Mouse (Mus musculus) thymus, postnatal 14 days (tissue): ENCODE results near the gene Rbfox1.

Experiments
- DNase-seq: peaks from one replicate; pipeline ENCODE4 v3.0.0; 2021

Rbfox1 gene

DNA sequence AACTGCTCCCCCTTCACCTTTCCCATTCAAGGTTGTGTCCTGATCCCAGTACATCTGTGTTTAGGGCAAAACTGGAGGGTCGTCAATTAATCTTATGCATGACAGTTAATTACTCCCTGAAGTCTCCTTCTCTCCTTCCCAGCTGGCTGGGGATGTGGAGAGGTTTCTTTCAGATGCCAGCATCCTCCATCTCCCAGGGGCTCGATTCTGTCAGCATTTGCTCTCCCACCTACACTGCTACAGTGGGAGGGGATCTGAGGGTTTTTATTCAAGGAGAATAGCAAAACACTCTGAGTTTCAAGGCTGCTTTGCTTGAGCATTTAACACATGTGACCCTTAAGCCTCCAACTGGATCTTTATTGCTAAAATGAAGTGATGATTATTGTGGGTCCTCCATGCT lies 496.4 kb downstream of the Rbfox1 start:
- DNase-seq = no peak

DNA sequence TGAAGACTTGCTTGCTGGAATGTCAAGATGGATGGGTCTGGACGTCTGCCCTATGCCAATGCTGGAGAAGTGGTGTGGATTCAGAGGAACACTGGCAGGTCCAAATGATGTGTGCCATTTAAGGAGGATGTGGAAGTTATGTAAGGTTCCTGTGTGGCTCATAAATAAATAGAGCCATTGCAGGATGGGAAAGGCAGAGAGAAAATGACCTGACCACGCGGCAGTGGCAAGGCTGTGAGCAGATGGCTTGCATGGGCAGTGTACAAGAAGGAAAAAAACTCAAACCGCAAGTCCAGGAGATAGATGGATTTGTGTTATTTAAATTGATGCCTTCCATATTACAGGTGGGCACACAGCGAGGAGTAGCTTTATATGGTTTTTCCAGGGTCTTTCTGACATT lies 497.6 kb downstream of the Rbfox1 start:
- no peak for DNase-seq

DNA sequence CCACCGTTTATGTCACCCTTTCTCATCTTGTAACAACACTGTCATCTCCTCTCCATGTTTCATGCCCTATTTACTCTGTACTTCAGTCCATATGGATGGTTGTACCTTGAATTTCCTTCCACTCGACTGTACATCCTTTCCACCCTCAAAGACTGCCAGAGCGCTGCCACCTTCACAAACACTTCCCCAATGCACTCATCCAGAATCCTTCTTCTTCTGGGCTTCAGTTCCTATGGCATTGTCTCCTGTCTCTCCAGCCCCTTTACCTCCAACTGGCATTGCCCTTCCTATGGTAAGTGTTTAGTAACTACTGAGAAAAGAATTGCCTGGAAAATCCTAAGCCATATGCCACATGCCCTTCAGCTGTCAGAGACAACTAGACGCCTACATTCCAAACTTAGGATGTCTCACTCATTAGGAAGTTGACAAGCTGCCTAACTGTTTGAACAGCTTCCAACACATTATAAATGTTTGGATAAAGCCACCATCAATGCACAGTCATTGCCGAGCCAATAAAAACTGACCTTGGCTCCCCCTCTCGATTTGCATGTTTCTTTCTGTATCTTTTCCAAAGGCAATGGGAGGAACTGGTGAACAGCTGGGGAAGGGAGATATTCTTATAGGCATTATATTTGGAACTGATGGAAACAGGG lies 505.2 kb downstream of the Rbfox1 start:
- DNase-seq = no peak

DNA sequence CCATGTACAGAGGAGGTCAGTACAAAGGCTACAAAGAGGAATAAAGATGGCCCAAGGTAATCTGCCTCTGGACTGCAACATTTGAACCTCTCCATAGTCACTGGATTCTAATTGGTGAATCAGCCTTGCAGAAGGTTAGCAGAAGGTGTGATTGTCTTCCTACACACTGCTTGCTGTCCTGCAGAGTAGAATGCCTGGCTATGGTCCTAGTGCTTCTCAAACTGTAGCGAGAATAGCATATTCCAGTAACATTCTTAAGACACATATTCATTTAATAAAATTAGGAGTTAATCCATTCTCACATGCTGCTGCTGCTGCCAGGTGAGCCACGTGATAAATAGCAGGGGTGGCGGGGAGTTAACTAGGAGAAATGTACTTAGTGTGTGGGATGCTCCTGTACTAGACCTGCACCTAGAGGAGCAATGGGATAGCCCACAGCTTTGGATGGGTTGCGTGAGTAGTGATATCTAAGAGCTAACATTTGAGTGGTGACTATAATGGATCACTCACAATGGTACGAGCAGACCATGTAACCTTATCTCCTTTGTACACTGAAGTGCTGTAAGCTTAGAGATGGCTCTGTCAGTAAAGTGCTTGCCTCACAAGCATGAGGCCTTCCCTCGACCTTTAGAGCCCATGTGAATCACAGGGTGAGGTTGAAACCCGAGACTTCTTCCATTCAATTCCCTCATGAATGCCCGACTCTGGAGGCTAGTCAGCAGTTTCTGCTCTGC lies 511.7 kb downstream of the Rbfox1 start:
- no peak for DNase-seq

DNA sequence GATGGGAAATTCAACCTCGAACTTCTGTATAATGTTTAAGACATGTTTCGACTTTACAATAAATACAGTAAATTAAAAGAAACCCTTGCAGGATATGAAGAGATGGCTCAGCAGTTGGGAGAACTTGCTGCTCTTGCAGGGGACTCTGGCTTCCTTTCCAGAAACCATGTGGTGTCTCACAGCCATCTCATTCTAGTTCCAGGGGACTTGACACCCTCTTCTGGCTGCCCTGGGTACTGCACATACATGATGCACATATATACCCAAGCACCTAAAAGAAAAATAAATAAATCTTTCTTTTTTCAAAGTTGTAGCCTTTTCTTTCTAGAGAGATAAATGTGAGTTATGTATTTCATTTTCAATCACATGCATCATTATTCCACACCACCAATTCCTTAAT lies 512.5 kb downstream of the Rbfox1 start:
- DNase-seq = no peak

DNA sequence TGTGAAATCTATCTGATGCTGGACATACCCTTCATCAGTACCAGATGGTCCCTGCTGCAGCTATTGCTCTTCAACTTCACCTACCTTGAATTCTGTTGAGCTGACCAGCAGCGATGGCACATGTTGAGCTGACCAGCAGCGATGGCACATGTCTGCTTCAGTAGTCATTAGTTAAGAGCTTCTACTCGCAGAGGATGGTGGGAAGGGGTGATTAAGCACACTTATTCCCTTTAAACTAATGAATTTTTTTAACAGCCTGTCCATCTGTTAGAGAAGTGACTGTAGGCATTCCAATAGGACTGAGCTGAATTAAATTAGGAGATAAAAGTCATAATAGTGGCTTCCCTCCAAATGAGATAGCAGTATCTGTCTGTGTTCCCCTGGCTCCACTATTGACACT lies 517.7 kb downstream of the Rbfox1 start:
- DNase-seq = no peak

DNA sequence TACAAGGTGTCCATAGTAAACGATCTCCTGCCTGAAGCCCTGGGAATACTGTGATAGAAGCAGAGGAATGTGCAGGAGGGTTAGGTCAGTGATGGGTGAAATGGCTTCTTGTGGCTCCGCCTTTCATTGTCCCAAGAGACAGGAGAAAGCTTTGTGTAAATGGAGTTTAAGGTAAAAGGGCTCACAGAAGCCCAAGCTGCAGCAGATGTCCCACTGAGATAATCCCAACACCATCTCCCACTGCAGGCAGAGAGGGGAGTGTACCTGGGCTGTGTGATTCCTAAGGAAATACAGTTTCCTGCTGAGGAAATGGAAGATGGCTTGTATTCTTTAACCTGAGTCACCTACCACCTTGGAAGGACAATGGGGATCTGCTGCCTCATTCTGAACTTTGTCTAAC lies 529.7 kb downstream of the Rbfox1 start:
- no peak for DNase-seq

DNA sequence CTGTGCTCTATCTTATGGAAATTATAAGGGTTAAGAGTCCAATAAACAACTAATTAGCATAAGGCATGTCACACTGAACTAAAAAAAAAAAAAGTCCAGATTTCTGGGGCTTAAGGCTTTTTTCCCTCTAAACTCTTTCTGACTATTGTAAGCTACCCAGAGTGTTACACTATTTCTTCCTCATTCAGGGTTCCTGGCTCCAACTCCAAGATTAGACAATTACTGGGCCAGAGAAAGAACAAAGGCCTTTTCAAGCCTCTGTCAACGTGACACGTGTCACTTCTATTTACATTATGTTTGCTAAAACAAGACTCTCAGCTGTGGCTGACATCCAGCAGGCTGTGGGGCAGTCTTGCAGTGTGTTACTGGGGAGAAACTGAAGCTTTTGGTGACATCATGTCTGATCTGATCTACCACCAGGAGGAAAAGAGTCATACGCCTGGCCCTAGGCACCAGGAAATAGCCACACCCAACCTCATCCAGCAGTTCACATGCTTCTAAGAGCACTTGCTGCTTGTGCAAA lies 536.5 kb downstream of the Rbfox1 start:
- DNase-seq = no peak

DNA sequence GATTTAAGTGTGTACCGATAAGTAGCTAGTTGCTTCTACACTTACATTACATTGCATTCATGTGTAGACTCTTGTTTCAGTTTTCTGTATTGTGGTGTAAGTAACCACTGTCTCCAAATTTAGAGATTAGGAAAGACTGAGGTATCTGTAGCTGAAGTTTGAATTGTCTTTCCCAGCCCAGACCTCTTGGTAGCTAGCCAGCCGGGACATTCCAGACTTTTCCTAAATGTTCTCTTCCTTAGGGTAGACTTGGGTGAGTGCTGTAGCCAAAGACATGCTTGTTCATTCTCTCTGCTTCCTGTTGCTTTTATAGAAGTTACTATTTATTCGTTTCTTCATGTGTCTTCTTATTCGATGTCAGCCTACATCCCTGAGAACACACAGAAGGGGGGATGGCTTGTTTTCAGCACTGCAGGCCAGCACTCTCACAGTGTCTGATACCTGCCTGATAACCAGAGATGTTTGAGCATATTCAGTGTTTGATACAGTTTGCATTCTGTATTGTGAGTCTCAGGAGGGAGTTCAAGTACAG lies 538.8 kb downstream of the Rbfox1 start:
- no peak for DNase-seq

DNA sequence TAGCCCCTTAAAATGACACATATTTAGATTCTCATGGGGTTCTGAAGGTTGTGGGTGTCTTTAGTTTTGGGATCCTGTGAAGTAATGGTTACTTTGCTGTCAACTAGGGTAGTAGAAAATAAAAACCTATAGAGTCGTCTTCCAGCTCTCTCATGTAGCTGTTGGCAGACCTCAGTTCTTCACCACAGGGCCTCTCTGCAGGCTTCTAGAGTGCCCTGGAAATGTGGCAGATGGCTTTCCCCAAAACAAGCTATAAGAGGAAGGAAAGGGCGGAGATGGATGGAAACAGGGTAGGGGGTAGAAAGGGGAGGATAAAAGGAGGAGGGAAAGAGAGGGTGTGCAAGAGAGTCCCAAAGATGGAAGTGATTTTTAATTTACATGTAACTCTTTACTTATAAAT lies 539.6 kb downstream of the Rbfox1 start:
- no peak for DNase-seq

DNA sequence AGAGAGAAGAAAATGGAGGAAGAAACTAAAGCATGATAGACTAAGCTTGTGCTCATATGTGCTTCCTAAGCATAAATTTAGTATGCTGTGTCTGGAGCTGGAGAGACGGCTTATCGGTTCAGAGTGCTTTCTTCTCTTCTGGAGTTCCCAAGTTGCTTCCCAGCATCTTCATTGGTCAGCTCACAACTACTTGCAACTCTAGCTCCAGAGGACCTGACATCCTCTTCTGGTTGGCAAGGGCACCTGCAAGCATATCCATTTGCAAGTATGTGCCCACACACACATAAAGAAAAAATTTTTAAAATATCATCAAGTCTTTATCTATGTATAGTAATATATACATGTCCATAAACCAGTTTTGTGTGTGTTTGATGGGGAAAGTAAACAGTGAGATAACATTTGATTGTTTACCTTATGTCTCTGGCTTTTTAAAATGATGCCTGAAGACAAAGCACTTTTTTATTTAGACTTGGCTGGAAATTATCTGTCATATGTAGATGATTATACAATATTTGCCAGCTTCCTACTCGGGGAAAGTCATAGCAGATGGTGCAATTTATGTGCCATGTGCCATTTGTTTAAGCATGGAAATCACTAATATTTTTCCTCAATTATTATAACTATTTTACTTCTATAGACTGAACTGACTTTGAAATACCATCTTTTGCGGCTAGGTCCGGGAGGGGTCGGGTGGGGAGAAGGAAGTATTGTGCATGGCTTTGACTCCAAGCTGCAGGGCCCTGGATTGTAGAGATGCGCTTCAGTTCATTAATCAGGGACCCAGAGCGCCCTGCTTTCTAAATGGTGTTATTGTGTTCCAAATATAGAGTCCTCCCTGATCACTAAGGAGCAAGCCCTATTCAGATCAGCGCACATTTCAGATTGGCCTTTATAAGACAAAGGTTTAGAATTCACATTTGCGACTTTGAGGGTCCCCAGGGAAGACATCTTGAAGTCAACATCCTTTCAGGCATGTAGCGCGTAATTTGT lies 542.4 kb downstream of the Rbfox1 start:
- no peak for DNase-seq

DNA sequence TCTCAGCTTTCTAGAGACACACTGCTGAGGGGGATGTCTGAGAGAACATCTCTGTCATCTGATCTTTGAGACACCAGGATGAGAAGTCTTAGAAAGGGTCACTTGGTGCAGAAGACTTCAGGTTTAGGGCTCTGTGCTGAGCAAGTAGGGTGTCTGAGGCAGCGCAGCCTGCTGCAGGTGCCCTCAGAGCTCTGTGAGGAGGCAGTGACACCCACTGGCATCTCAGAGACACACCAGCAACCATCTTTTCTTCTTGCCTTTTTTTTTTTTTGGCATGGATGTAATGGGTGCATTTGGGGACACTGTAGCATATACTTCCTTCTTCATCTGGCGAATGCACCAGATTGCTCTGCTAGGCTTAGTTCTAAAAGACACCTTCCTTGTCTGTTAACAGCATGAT lies 545.8 kb downstream of the Rbfox1 start:
- no peak for DNase-seq

DNA sequence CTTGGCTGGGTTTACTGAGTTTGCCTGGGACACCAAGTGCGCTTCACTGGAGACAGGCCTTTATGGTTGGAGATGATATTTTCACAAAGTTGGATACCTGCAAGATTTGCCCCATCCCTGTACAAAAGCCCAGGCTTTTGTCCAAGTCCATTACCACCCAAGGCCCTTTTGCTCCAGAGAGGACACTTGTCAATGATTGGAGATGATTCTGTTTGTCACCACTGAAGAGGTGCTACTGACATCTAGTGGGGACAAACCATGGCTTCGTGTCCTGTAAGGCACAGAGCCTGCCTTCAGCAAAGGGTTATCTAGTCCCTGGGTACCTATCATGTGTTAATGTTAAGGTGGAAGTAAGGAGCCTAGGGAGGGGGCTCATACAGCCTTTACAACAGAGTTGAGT lies 551.3 kb downstream of the Rbfox1 start:
- no peak for DNase-seq

DNA sequence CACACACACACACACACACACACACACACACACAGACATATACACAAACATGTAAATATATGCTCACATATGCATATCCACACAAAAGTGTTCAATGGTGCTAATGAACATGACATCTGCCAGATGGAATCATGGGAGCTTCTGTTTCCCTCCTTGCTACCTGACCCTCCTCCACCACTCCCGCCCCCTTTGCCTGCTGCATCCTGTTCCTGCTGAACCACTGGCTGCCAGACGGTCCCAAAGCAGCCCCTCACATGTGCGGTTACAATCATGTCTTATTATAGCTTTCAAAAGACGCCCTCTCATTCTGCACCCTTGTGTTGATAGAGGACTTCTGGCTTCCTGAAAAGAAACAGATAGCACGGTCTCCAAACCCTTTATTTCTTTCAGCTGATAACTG lies 563.1 kb downstream of the Rbfox1 start:
- DNase-seq = no peak

DNA sequence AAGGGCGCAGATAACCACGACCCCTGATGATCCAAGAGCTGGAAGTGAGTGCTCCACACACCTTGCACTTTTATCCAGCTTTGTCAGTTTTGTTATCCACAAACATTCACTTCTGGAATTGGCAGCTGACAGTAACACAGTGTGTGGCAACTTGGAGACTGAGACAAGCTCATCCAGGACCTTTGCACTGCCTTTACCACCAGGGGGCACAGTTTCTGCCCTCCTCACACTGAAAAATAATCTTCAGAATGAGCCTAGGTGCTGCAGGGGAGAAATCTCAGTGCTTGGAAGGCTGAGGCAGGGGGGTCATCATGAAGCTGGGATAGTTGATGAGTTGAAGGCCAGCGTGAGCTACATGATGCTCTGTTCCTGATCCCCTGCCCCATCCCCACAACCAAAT lies 570.2 kb downstream of the Rbfox1 start:
- no peak for DNase-seq

DNA sequence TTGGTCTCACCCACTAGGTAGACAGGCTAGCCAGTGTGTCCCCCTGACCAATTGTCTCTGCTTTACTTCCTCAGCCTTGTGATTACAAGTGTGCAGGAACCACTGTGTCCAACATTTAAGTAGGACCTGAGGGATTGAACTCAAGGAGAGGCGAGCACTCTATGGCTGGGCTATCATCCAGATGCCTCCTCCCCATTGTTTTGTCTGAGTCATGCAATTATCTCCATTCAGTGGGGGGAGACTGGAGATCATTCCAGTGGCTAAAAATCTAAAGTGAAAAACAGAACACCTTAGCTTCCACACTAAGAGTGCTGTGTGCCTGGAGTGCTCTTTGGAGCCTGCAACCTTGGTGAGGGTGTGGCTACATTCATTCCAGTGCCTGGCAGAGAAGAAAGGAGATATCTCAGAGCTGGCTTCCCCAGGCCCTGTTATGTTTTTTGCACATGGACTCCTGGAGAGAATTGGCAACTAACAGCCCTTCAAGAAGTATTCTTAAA lies 594.0 kb downstream of the Rbfox1 start:
- DNase-seq = no peak

DNA sequence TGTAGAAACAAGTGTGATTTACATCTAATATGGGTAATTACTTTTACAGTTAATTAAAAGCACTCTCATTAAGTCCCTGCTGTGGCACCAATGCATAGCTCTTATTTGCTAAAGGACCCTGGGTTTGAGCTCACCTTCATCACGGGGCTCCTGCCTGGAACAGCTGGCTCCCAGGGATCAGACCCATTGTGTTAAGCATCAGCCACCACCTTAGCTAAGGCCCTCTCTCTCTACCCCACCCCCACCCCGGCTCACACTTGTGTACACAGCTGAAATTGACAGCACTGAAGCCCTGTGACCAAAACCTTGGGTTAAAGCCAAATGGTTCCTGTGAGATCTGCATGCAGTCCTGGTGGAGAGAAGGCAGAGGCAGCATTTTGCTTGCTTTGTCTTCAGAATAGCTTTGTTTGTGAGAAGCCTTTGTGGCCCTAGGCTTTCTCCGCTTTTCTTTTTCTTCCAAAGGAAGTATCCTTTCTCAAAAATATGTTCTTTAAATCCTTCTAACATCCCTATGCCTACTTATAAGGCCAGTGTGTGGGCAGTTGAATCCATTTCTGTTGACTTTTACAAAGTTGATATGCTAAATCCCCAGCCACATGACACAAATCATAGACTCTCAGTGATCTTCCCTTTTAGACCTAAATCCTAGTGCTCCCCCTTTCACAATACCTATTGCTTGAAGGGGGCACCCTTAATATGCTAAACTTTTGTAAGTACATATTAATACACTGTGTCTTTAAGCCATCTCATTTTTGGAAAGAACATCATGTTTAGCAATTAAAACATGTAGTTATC lies 594.7 kb downstream of the Rbfox1 start:
- DNase-seq = no peak

DNA sequence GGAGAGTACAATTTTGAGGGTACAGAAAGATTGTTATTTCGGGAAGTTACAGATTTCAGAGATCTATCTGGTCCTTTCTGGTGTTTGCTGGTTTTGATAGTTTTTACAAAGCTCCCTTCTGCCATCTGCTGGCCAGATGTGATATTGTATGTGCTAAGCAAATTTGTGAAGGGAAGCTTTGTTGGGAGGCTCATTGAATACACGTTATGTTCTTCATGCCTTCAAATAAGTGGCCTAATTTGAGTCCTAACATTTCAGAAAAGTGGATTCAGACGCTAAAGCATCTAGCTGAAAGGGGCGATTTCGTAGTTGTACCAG lies 595.2 kb downstream of the Rbfox1 start:
- DNase-seq = peak; percentile 8

DNA sequence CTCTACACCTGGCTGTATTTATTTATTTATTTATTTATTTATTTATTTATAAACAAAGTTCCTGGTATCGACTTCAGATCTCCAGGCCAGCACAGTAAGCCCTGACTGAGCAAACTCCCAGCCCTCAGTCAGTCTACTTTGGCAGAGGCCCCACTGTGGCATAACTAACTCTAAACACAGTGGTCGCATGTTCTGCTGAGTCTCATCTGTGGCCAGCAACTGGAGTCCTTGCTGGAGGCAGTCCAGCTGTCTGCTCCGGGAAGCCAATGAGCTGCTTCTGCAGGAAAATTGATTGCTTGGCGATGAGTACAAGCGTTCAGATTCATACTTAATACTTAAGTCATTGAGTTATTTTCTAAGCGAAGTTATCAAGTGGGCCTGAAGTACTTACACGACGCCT lies 598.5 kb downstream of the Rbfox1 start:
- DNase-seq = no peak

DNA sequence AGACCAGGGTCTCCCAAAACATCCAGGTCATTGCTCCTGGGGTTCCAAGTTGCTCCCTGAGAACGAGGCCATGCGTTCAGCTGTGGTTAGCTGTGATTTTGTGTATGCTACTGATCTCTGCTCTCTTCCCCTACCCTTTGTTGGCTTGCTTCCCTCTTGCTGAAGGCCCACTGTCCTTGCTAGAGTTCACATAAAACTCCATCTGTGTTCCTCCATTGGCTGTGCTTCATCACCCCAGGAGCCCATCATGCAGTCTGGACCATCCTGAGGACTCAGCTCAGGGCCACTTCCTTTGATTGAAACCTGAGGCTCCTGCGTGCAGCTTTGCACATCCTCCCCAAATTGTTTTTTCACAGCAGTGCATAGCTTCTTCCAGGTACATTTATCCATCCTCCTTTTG lies 600.5 kb downstream of the Rbfox1 start:
- no peak for DNase-seq

DNA sequence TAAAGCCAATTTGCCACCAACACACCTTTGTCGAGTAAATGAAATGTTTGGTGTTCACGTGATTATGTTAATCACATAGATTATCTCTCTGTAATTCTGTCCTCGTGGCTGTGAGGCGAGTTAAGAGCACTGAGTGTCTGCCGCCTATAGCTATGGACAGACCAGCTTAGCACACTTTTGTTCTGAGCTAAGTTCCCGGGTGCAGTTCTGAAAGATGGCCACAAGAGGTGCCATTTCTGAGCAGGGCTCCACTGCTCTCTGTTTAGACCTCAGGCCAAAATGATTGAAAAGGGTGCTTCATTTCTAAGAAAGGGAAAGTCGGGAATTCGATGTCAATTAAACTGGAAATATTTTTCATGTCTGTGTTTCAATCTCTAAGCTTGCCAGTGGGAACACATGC lies 617.1 kb downstream of the Rbfox1 start:
- no peak for DNase-seq
